Mouse (Mus musculus) bone marrow macrophage, adult 2 months (primary cell): ENCODE data around the gene B230217C12Rik. TPM values are rescaled to one million over a fixed set of nuclear protein-coding genes. Genes with fewer than 3 reads are reported as not detected.

Experiments
- H3K27ac ChIP-seq: 2 replicates; pipeline ENCODE4 v1.5.1; 2012; ENCODE audit warnings: low read depth, low read length; ENCODE audit not compliant: insufficient read depth
- H3K4me1 ChIP-seq: 2 replicates; pipeline ENCODE4 v1.6.1; 2012; ENCODE audit warnings: low read length; ENCODE audit not compliant: control insufficient read depth, insufficient read depth
- H3K4me3 ChIP-seq: 2 replicates; pipeline ENCODE4 v1.5.1; 2012; ENCODE audit warnings: mild to moderate bottlenecking, low read length, moderate library complexity; ENCODE audit not compliant: insufficient read depth
- CTCF ChIP-seq: IDR thresholded peaks from 2 replicates; pipeline ENCODE4 v1.5.1; 2012; ENCODE audit warnings: low read depth, mild to moderate bottlenecking, low read length, moderate library complexity
- POLR2A ChIP-seq: IDR thresholded peaks from 2 replicates; pipeline ENCODE4 v1.6.1; 2012; ENCODE audit warnings: mild to moderate bottlenecking, low read depth, low read length, borderline replicate concordance
- polyA plus RNA-seq: library from polyadenylated mRNA; stranded (reverse); fragments of >200 nt; gene quantifications from 2 replicates; pipeline ENCODE4 v1.2.4, GENCODE M21; 2012; ENCODE audit not compliant: missing spikeins, insufficient read depth, insufficient read length

B230217C12Rik gene
- polyA plus RNA-seq, 1 experiment: 1.8 TPM

DNA sequence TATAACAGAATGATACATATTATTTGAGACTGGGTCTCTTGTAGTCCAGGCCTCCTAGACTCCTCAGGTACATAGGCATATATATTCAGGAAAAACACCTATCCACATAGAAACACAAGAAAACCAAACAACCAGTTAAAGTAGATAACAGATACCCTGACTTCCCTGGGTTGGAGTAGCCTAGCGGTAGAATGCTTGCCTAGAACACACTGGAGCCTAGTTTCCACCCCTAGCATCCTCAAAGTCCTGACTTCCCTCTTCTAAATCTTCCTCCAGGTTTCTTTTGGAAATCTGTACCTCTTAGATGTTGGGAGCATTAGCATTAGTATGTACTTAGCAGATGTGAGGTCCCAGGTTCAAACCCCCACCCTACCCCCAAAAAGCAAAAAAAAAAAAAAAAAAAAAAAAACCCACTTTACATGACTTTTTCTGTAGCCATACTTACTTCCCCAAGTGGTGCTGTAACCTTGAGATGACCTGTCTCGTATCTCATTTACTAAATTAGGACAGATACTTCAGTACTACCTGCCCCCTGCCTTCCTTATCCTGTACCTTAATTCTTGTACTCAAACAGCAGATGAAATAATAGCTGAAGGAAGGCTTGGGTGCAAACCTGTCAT is 44.8 kb downstream of the B230217C12Rik start:
- no peak for TF ChIP-seq CTCF
- Histone ChIP-seq H3K4me1 (no peaks in the 10 kb centered on the region), H3K27ac (no peak overlapping the region), H3K4me3 (no peak overlapping the region; the same call in 1 of the 2 replicates)

DNA sequence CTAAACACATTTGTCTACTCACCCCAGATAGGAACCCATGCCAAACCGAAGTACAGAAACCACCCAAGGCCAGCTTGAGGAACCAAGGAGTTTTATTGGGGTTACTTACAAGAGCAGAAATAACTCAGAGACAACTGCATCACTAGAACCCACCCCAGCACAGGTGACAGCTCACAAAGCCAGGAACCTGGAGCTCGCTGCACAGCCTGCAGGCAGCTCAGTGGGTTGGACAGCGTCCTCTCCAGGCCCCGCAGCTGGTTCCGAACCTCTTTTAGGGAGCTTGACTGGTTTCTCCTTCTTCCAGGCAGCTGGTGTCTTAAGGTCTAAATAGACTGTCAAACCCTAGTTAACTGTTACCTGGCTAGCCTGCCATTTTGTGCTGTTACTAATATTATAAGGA is 51.2 kb downstream of the B230217C12Rik start:
- Histone ChIP-seq H3K4me1 (no peaks in the 10 kb centered on the region), H3K27ac (no peak overlapping the region), H3K4me3 (no peak overlapping the region)
- TF ChIP-seq CTCF (no peak), POLR2A (no peak)

Other genes with a start within 250 kb of the B230217C12Rik start
- gene Epop, start 211.1 kb upstream of the B230217C12Rik start, polyA plus RNA-seq: 2.5 and 3.0 TPM in 2 replicates
- 40.4 and 48.7 TPM in 2 replicates for gene Mllt6, start 177.4 kb upstream of the B230217C12Rik start, polyA plus RNA-seq
- 45.2 and 50.2 TPM in 2 replicates for gene Cisd3, start 155.0 kb upstream of the B230217C12Rik start, polyA plus RNA-seq
- 12.3 and 13.6 TPM in 2 replicates for gene Pcgf2, start 140.3 kb upstream of the B230217C12Rik start, polyA plus RNA-seq
- gene Psmb3, start 137.4 kb upstream of the B230217C12Rik start, polyA plus RNA-seq: 125 and 142 TPM in 2 replicates
- gene Pip4k2b, start 96.1 kb upstream of the B230217C12Rik start, polyA plus RNA-seq: 25.3 and 26.0 TPM in 2 replicates
- gene Cwc25, start 74.2 kb upstream of the B230217C12Rik start, polyA plus RNA-seq: 19.1 and 19.8 TPM in 2 replicates
- gene 1700001P01Rik, start 64.9 kb upstream of the B230217C12Rik start, polyA plus RNA-seq: not detected in 2 replicates
- 854 and 1,184 TPM in 2 replicates for gene Rpl23, start 58.3 kb upstream of the B230217C12Rik start, polyA plus RNA-seq
- 194 and 201 TPM in 2 replicates for gene Lasp1, start 41.8 kb upstream of the B230217C12Rik start, polyA plus RNA-seq
- 0.67 and 1.5 TPM in 2 replicates for gene Fbxo47, start 43.4 kb downstream of the B230217C12Rik start, polyA plus RNA-seq
- 25.5 and 30.4 TPM in 2 replicates for gene Plxdc1, start 145.7 kb downstream of the B230217C12Rik start, polyA plus RNA-seq
- 128 and 134 TPM in 2 replicates for gene Arl5c, start 155.4 kb downstream of the B230217C12Rik start, polyA plus RNA-seq
- 9.6 and 9.7 TPM in 2 replicates for gene Cacnb1, start 182.3 kb downstream of the B230217C12Rik start, polyA plus RNA-seq
- gene Rpl19, start 185.9 kb downstream of the B230217C12Rik start, polyA plus RNA-seq: 1,270 and 1,466 TPM in 2 replicates
- gene Stac2, start 212.7 kb downstream of the B230217C12Rik start, polyA plus RNA-seq: 4.1 and 4.3 TPM in 2 replicates